Mouse (Mus musculus): ENCODE measurements at regions not wholly inside any gene's neighbourhood (a gene's known extent, or its start where the extent isn't known, plus 50 kb on each side); places are given as distances from the start of the nearest gene placed in this dataset.

DNA sequence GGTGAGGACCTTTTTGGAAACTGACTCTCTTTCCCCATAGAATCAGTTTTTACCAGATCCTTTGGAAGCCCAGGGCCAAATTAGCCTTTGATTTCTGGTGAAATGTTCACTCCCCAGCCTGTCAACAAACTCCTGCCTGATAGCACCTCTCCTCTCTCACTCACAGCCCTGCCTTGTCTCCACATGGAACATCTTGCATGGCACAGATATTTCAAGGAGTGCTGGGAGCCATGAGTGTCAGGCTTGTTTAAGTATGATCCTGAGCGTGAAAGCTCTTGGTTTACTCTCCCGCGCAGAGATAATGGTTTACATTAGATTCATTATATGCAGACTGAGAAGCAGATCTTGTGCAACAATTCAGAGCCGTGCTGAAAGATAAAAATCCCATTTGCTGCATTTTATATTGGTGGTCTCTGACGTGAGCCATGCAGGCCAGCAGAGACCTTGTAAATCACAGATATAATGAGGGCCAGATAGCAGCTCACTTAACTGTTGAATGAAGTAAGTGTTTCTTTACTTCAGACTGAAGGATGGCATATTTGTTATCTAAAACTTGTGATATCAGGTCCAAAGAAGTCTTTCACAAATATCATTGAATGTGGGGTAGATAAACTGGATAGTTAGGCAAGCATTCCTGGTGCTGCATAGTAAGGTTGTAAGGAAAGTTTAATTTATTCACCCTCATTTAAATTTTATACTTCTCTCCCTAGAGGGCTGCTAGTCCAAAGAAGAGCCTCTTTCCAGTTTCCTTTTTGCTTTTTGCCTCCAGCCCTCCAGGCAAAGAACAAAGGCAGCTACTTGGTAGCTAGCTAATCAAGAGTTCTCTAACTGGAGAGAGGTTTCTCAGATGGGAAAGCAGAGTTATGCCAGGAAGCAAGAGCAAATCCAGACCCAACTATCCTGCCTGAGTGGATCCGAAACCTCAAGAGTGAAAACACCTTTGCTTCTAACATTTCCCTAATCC is 81.8 kb downstream of the Tbx18 start:
- DNase-seq (ENCODE audit: low spot score): no peak

DNA sequence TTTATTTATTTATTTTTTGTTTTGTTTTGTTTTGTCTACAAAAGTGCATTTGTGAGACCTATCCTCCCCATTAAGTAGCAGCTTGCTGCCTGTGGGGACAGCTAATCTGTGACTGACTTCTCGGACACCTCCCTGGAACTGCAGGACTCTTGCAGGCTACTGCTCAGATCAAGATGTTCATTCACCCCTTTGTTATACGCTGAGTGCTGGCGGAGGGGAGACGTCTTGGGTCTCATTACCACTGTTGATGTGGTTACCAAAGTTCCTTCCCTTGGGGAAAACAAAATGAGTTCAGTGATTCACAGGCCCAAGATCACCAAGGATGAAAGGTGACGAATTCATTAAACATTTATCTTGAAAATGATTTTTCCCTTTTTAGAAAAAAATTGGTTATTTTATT is 82.7 kb downstream of the Tbx18 start:
- DNase-seq (ENCODE audit: low spot score): no peak

DNA sequence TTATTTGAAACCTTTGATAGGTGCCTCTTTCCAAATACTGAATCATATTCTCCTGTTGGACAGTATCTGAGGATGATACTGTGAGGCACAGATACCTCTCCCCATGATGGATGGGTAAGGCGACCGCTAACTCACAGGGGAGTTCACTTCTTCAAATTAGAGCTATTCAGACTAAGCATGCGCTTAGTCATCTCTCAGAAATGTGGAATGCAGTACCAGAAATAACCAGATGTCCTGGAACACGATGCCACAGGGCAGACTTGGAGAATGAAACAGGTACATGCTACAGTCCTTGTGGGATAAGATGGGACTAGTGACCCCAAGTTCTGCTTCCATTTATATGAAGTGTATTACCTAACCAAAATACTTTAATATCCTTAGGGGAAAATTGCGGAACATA is 86.0 kb downstream of the Tbx18 start:
- DNase-seq (ENCODE audit: low spot score): no peak

DNA sequence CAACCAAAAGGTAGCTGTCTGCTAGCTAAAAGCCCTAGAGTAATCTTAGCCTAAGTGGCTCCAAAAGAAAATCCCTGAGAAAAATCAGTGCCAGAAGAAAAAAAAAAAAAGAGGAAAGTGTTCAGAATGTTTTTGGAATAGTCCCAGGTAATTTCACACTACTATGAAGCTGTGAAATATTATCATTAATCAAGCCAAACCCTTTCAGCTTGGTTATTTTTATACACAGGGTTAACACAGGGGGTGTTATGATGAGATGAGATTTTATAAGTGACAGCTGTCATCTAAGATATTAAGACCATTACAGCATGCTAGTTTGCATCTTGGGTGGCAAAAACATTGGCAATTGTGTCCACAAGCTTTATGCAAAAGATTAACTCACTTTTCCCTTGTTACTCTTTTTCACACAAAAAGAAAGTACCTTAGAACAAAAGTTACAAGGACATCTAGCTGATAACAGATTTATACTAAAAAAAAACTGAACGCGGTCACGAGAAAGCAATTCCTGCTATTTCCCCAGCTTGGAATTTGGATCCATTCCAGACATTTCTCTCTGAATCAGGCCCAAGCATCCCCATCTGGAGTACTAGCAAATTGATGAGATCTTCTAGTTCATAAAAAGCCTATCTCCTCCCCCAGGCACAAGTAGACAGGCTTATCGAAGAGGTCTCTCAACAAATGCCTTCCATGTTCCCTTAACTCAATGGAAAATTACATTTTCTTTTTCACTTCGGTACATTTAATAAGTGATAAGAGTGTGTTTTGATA is 97.0 kb downstream of the Tbx18 start:
- no peak for DNase-seq (ENCODE audit: low spot score)

DNA sequence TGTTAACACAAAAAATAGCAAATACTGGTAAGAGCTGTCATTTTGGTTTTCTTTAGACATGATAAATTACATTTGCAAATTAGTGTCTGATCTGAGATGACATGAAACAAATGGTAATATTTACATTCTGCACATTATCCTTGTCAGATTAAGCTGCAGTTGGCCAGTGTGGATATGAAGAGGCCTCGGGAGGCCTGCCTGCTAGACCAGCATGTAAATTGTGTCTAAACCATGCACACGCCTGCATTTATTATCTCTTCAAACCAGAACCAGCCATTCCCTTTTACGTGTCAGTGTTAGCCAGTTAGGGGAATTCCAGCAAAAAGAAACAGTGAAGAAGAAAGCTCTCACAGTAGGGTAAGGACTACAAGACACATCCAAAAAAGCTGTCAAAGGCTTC is 104.6 kb downstream of the Tbx18 start:
- no peak for DNase-seq (ENCODE audit: low spot score)

DNA sequence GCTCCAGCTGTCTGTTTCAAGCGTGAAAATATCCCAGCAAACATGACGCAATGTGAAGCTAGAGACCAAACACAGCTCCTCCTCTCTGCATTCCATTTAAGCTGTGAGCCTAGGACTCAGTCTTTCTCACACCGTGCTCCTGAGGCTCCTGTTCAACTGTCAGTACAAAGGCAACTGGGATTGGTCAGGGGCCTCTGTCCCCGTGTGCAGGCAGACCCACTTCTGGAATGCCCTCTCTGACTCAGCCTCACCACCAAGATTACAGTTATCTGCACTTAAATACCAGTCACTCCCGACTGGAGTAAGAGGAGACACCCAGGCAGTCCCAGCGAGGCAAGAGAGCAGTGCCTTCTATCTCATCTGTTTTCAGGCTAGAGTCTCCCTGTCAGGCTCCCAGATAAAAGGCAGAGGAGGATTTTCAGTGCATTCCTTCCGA is 112.8 kb downstream of the Tbx18 start:
- no peak for DNase-seq (ENCODE audit: low spot score)

DNA sequence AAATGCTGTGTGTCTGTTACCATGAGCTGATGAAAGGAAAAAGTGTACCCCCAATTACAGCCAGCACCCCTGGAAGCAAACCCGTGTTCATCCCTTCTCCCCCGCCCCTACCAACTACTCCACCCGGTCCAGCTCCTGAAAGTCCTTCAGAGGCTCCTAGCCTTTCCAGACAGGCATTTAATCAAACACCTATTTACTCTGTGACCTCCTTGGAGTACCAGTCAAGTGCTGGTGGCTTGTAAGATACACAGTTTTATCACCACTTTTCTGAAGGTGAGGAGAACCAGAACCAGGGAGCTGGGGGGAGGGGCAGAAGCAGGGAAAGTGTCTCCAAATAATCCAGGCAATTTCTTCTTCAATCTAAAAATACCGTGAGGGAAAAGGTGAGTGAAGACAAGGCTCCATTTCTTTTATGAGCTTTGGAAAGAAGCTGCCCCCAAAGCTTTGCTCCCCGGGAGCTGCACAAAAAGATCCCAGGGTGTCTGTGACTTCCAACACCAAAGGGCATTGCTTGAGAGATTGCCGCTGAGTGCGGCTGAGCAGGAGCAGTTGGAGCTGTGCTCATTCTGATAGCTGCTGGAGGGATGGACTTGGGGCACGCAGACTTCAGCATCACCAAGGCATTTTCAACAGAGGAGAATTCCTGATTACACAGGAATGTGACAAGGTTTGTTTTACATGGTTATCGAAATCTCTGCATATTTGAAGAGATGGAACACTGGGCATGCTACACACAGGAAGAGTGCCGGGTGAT is 123.0 kb downstream of the Tbx18 start:
- DNase-seq (ENCODE audit: low spot score): no peak

DNA sequence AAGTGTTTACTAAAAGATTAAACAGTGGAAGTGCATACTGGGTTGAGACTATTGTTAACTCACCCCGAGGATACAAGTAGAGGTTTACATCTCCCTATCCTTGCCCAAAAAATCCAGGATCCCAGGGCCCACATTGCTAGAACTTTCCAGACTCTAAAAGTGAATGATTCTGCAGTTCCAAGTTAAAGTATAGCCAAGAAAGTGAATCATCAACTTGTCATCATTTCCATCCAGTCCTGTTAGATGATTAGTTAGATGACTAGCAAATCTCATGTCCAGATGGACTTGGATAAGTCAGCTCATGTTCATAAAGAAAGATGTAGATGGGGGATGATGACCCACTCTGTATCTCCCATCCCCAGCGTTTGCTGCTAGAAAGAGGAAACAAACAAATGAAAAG is 155.5 kb downstream of the Tbx18 start:
- no peak for DNase-seq (ENCODE audit: low spot score)

DNA sequence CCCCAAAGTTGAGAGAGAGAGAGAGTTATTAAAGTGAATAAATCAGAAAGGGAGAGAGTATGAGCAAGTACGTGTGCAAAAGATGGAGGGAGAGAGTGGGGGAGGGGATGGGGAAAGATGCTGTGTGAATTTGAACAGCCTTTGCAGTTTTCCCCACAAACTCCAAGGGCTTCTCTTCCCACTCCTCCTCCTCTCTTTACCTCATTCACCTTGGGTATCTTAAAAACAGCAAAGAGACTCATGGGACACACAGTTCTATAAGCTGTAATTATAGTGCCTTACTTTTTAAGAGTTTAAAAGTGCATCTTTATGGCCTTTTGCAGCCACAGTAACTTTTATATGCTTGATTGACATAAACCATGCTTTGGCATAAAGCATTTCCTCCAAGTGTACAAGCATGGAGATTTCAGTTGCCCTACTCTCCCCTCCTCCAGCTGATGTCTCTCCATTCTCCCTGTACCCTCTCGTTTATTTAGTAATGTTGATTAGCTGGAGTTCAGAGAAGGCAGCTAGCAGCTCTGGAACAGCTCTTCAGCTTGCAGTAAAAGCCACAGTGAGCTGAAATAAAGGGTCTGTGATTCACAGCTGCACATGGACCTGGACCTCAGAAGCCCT is 156.7 kb downstream of the Tbx18 start:
- DNase-seq (ENCODE audit: low spot score): no peak

DNA sequence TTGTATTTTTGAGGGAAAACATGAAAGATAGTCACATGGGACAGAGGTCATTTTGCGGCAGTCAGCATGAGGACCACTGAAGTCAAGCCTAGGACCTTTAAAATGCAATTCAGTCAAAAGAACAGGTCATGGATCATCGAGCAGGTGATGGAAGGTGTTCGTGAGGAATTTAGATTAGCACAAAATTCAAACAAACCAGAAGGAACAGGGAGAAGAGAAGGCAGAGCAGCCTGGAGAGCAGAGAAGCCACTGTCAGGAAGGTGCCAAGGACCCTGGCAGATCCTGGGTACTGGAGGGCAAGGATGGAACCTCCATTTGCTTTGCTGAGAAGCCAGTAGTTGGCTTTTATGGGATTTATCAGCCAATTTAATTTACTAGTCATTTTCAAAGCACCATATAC is 167.8 kb downstream of the Tbx18 start:
- no peak for DNase-seq (ENCODE audit: low spot score)

DNA sequence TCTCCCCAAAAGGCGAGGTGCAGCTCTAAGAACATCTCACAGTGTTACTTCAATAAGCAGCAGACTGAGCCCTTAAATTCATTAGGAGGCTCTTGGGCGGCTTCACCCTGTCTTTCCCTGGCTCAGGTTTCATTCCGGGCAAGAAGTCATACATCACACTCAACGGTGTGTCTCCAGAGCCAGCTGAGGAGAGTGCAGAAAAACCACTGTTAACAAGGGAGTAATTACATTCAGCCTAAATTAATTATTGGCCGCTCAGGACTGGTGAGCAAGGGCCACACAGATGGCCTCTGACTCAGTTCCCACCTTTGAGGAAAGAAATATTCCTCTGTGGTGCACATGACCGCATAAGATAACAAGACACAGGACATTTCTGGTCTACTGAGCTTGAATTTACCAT is 168.3 kb downstream of the Tbx18 start:
- DNase-seq (ENCODE audit: low spot score): no peak

DNA sequence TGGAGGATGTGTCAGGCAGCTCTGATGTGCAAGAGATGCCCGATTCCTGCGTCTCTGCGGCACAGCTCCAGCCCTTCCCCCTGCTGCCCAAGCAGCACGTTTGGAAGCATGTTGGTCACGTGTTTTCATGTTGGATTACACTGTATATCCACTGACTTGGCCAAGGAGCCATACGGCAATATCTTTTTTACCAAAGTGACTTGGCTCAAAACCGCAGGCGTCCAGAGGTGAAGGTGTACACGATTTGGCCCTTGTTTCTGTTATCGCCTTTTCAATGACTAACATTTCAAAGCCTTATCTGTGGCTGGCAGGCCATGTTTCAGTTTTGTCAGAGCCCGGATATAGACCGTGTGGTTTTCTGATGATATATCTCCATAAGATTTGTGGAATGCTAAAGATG is 173.2 kb downstream of the Tbx18 start:
- DNase-seq (ENCODE audit: low spot score): no peak

DNA sequence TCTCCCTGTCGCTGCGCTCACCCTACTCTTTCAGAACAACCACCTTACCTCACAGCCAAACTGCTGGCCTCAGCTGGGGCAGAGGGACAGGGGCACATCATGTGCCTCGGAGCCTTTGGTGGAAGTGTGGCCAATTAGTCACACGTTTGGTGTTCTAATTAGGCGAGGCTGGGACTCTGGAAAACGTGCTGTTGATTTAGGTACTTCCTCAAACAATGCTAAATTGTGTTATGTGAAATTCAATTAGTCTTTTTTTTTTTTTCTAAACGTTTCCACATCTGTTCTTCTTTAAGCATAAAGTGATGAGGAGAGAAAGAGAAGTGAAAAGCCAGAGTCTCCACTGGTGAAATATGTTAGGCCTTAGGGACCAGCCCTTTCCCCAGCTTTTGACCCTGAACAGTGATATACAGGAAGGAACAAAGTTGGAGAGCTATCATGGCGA is 174.1 kb downstream of the Tbx18 start:
- no peak for DNase-seq (ENCODE audit: low spot score)

DNA sequence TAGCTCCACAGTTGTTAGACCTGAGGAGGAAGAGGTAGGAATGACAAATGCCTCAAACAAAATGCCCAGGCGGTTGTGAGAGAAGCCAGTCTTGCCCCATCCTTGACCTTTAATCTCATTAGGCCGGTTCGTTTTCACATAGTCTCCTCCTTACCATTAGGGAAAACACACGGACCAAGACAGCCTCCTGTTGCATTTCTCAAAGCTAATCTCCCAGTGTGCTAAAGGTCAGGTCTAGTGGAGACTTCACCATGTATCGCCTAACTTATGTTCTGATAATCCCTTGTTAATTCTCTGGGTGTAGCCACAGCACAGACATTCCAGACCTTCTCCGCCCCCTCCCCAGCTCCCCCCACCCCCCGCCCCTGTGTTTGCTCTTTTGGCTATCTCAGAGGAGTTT is 174.5 kb downstream of the Tbx18 start:
- DNase-seq (ENCODE audit: low spot score): no peak

DNA sequence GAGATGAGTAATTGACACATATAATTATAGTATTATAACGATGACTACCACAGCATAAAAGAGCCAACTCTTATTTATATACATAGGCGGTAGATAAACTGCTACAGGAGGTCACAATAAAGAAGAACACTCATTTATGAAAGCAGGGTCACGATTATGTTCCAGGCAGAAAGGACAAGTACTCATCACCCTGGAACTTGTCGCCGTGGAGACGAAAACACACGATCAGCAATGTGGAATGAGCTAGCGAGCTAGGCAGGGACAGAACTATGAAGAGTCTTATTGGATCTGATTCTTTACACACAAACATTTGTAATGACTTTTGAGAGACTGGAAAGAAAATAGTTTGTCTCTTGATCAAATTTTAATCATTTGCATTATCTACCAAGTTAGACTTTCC is 197.9 kb downstream of the Tbx18 start:
- DNase-seq (ENCODE audit: low spot score): no peak

DNA sequence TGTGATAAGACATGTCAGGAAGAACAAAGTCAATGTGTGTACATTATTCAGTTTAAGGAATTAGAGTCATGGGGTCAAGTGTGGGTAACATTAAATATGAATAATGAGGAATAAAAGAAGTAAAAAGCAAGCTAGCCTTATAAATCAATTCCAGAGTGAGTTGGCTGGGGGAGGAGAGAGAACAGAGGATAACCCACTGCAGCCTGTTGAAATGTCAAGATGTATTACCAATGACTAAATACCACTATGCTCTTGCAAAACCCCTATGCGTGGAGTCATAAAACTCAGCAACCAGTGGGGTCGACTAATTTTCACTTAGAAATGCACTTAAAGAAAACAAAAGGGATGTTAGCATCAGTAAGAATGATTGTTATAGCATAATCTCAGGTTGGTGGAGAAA is 201.2 kb downstream of the Tbx18 start:
- DNase-seq (ENCODE audit: low spot score): no peak

DNA sequence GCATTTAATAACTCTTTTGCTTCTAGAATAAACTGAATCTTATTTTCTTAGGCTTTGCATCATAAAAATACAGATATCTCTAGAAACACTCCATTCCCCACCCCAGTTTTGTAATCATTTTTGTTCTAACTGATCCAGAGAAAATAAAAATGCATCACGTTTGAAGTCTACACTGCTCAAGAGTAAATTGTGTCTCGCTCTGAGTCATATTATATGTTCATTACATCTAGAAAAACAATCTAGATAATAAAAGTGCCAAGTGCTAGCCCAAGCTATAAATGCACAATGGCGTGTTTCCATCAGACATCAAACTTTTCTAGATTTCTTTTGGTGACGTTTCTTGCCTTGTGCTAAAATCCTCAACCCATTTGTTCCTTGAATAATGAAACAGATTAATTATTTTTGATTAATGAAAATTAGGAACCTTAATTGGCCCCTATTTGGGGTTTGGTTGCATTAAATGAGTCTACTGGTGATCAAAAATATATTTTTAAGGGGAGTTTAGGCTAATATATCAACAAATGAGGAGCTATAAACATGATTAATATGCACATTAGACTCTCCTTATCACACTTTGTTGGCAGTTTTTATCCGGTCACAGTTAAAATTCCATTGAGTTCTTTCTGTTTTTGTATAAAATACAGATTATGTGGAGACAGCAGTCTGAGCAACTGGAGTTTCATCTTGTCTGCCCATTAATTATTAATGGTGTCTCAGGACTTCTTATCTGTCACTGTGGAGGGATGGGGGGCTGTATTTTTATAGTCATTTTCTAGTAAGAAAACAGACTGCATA is 206.0 kb downstream of the Tbx18 start:
- no peak for DNase-seq (ENCODE audit: low spot score)

DNA sequence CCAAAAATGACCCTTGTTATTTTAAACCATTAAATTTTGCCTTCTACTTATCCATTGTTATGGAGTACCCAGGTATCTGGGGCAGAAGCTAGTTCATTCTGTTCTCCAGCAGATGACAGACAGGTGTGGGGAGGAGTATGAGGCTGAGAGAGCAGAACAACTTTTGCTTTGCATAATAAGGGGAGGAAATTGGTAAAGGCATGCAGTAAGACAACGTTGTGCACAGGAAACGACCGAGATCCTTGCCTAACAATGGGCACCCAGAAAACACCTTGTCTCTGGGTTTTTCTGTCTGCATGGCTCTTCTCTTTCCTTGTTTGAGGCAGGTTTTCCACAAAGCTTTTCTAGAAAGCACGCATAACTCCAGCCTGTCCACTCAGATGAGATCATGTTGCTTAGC is 220.4 kb downstream of the Tbx18 start:
- DNase-seq (ENCODE audit: low spot score): no peak

DNA sequence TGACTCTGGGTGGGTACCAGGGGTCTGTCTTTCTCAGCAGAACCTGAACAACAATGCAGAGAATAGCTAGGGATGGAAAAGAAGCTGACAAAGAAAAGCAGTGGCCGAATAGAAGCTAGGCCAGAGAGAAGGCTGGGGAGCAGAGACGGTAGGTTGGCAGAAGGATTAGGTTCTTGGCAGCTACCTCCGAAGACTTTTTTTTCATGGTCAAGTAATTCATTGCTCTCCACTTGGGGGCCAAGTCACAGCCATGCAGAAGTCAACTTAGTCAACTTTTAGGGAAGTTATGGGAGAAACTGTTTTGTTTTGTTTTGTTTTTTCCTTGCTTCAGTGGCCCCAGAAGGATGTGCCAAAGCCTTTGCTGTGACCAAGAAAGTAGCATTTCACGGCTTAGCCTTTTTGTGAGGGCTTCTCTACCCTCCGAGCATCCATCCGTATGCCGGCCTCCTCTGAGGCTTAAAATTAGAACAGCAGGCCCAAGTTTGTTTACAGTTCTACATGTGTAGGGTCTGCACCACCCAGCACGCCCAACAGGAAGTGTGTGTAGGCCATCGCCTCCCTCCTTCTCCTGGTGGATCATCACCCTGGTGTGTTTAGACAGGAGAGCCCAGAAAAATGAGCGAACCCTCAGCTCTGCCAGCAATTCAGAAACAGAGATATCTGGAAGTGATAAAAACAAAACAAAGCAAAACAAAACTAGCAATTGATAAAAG is 226.2 kb downstream of the Tbx18 start:
- no peak for DNase-seq (ENCODE audit: low spot score)

DNA sequence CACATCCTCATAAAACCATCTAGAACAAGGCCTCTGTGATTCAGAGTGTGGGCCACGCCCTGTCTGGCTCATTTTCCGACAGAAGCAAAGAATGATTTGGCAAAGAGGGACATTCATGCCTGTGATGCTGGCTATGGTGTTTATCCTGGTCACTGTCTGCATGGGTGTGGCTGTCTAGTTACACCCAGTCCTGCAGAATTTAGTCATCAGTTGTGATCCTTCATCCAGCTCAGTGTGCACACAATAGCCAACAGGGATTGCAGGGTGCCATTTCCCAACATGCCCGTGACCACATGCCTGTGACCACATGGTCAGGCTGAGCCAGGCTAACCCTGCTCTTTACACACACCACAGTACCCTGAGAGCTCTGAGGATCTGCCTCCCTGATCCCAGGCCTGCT is 208.8 kb upstream of the Cep162 start:
- peak; percentile 25 for DNase-seq (ENCODE audit: low spot score)

DNA sequence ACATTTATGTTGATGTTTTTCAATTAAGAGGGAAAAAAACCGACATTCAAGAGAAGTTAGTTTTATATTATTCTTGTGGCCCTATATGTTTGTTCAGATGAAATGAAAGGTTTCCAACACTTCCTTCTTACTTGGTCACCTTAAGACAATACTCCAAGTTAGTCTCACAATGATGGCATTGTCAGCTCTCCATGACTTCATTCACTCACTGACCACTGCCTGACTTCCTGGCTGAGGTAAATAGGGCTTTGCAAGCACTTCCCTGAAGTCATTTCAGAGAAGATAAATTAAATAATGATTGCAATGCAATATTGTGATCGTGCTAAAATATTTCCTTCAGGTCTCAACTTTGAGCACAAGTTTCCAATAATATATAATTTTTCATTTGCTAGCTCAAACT is 197.9 kb upstream of the Cep162 start:
- no peak for DNase-seq (ENCODE audit: low spot score)
